Mouse (Mus musculus) midbrain, postnatal 0 days (tissue): ENCODE measurements at regions not wholly inside any gene's neighbourhood (a gene's known extent, or its start where the extent isn't known, plus 50 kb on each side); places are given as distances from the start of the nearest gene placed in this dataset.

Experiments used
- ATAC-seq: fragments of 200-750 bp; cut with Nextera tagmentation; 2 replicates; pipeline ENCODE4 v1.8.0; 2017; ENCODE audit warnings: moderate number of reproducible peaks, mild to moderate bottlenecking, moderate TSS enrichment, moderate library complexity; ENCODE audit not compliant: low FRiP score
- DNase-seq: peaks from one replicate; pipeline ENCODE4 v3.0.0-alpha.2; 2015; ENCODE audit warnings: low spot score
- H3K27ac ChIP-seq: fragments of 300-500 bp; sonication (generic); 2 replicates; pipeline ENCODE4 v1.5.1; 2014; ENCODE audit warnings: low read depth, mild to moderate bottlenecking, low read length, mixed read lengths
- H3K27me3 ChIP-seq: fragments of 300-500 bp; sonication (generic); 2 replicates; pipeline ENCODE4 v1.6.1; 2014; ENCODE audit warnings: low read length, control low read depth, mixed read lengths; ENCODE audit not compliant: insufficient read depth
- H3K36me3 ChIP-seq: fragments of 300-500 bp; sonication (generic); 2 replicates; pipeline ENCODE4 v1.6.1; 2014; ENCODE audit warnings: low read length, control low read depth, mixed read lengths; ENCODE audit not compliant: insufficient read depth
- H3K4me1 ChIP-seq: fragments of 300-500 bp; sonication (generic); 2 replicates; pipeline ENCODE4 v1.6.1; 2014; ENCODE audit warnings: mild to moderate bottlenecking, control low read depth, antibody characterized with exemption, low read length, mixed read lengths; ENCODE audit not compliant: insufficient read depth
- H3K4me2 ChIP-seq: fragments of 300-500 bp; sonication (generic); 2 replicates; pipeline ENCODE4 v1.6.1; 2014; ENCODE audit warnings: low read depth, mild to moderate bottlenecking, low read length, mixed read lengths; ENCODE audit not compliant: poor library complexity, severe bottlenecking
- H3K4me3 ChIP-seq: fragments of 300-500 bp; sonication (generic); 2 replicates; pipeline ENCODE4 v1.5.1; 2014; ENCODE audit warnings: low read depth, mild to moderate bottlenecking, low read length, moderate library complexity
- H3K9ac ChIP-seq: fragments of 300-500 bp; sonication (generic); replicated peaks from 2 replicates; pipeline ENCODE4 v1.6.1; 2014; ENCODE audit warnings: mild to moderate bottlenecking, low read length, moderate library complexity, mixed read lengths; ENCODE audit not compliant: poor library complexity, severe bottlenecking
- H3K9me3 ChIP-seq: fragments of 300-500 bp; sonication (generic); 2 replicates; pipeline ENCODE4 v1.6.1; 2016; ENCODE audit warnings: low read length, control low read depth
- CTCF ChIP-seq: IDR thresholded peaks from 2 replicates; pipeline ENCODE4 v1.5.1; 2016; ENCODE audit warnings: antibody characterized with exemption, mild to moderate bottlenecking
- WGBS: fragments of 180-500 bp; shearing (Covaris S2); extraction: QIAGEN DNeasy Blood & Tissue Kit; methylation state at CpG from one replicate; pipeline ENCODE4 v1.1.7; 2014; 5-methylcytosine and 5-hydroxymethylcytosine counted together

DNA sequence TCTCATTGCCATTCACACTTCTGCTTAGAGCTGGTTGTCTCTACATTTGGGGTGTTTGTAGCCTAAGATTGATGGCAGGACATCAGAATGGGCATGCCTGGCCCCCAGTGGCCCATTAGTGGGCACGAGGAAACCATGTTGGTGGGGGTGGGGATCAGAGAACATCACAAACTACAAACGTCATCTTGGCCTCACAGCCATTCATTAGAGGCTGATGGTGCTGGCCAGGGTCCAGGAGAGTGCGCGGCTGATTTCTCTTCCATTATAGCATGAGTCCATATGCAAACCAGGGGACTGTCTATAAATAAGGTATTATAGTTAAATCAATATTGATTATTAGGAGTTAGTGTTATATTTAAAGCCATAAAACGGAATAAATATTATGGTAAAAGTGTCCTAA is 67.9 kb downstream of the 3100002H09Rik start:
- 60% methylated on average over 5 of the region's 5 CpGs for WGBS
- Histone ChIP-seq H3K27ac (no peak overlapping the region), H3K9ac (no peak overlapping the region), H3K4me3 (no peak overlapping the region), H3K9me3 (no peaks in the 10 kb centered on the region), H3K4me2 (no peak overlapping the region), H3K36me3 (no peaks in the 10 kb centered on the region), H3K27me3 (no peaks in the 10 kb centered on the region), H3K4me1 (no peaks in the 10 kb centered on the region)
- TF ChIP-seq CTCF: no peak
- DNase-seq (no peak), ATAC-seq (no peak)

GRCm38 (mm10) chr4:124538471-124538870 is 72.1 kb downstream of the 3100002H09Rik start:
- DNase-seq: no peak
- no peak overlapping the region for H3K4me3 ChIP-seq
- no peaks in the 10 kb centered on the region for H3K36me3 ChIP-seq
- no peak overlapping the region for H3K27ac ChIP-seq
- no peaks in the 10 kb centered on the region for H3K27me3 ChIP-seq
- no peak overlapping the region for H3K9ac ChIP-seq
- no peaks in the 10 kb centered on the region for H3K4me1 ChIP-seq
- no peak for TF ChIP-seq CTCF
- H3K4me2 ChIP-seq: no peak overlapping the region
- ATAC-seq: no peak
- H3K9me3 ChIP-seq: no peaks in the 10 kb centered on the region
- 84% methylated on average over 5 of the region's 5 CpGs for WGBS

- Histone ChIP-seq H3K4me3 (no peak overlapping the region), H3K36me3 (no peaks in the 10 kb centered on the region), H3K4me2 (no peak overlapping the region), H3K27ac (no peak overlapping the region), H3K4me1 (no peaks in the 10 kb centered on the region), H3K27me3 (no peaks in the 10 kb centered on the region), H3K9me3 (no peaks in the 10 kb centered on the region), H3K9ac (no peak overlapping the region)
- DNase-seq (peak; percentile 39), ATAC-seq (no peak)
- 54% methylated on average over 5 of the region's 5 CpGs for WGBS
- TF ChIP-seq CTCF: no peak
Observed at GRCm38 (mm10) chr4:124537681-124538080, 72.9 kb downstream of the 3100002H09Rik start.

DNA sequence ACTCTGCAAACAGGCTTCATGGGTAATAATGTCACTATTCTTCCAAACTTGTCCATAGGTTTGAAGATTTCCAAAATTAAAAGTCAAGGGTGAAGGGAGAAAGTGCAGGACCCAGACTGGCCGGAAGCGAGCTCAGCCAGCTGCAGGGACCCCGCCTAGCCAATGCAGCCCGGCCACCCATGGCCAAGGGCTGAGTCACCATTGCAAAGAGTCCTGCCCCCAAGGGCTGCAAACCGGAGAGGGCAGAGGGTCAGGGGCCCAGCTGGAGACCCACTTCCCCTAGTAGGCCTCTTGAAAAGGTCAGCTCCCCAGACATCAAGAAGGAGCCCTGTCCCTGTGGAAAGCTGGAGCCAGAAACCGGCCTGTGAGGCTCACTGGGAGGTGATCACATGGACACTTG is 77.0 kb downstream of the 3100002H09Rik start:
- no peak for DNase-seq
- H3K9ac ChIP-seq: no peak overlapping the region
- no peak for TF ChIP-seq CTCF

DNA sequence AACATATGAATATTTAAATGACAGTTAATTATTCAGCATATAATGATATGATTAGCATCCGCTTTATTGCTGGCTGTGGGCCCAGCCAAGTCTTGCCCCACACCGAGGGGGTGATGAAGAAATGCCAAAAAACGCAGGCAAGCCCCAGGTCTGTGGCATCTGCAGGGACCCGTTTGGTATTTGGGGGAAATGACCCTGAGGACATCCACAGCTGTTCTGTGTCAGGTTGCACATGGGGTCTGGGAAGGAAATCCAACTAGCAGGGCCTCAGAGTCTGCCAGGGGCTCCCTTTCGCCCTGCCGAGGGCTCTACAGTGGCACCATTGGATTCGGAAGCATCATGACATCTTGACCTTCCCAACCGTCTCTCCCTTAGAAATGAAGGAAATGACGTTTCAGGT is 80.0 kb downstream of the 3100002H09Rik start:
- TF ChIP-seq CTCF: no peak
- Histone ChIP-seq H3K4me3 (no peak overlapping the region), H3K36me3 (no peaks in the 10 kb centered on the region), H3K4me2 (no peak overlapping the region), H3K27me3 (peaks cover 6% of the 10 kb centered on the region; the same call in 1 of the 2 replicates), H3K9ac (no peak overlapping the region), H3K9me3 (no peaks in the 10 kb centered on the region), H3K27ac (no peak overlapping the region), H3K4me1 (peaks cover 4% of the 10 kb centered on the region; the same call in 1 of the 2 replicates)
- ATAC-seq: no peak
- no peak for DNase-seq
- 80% methylated on average over 9 of the region's 9 CpGs for WGBS

More for the DNA sequence above, 77.0 kb downstream of the 3100002H09Rik start:
- ATAC-seq: no peak
- no peak overlapping the region for H3K4me2 ChIP-seq
- H3K27ac ChIP-seq: no peak overlapping the region
- H3K4me1 ChIP-seq: no peaks in the 10 kb centered on the region
- no peaks in the 10 kb centered on the region for H3K9me3 ChIP-seq
- no peaks in the 10 kb centered on the region for H3K27me3 ChIP-seq
- WGBS: 68% methylated on average over 6 of the region's 6 CpGs
- no peak overlapping the region for H3K4me3 ChIP-seq
- no peaks in the 10 kb centered on the region for H3K36me3 ChIP-seq

- Histone ChIP-seq H3K4me1 (peaks cover 4% of the 10 kb centered on the region; the same call in 1 of the 2 replicates), H3K4me3 (no peak overlapping the region), H3K9me3 (no peaks in the 10 kb centered on the region), H3K9ac (no peak overlapping the region), H3K36me3 (no peaks in the 10 kb centered on the region), H3K4me2 (no peak overlapping the region), H3K27me3 (peaks cover 6% of the 10 kb centered on the region; the same call in 1 of the 2 replicates), H3K27ac (no peak overlapping the region)
- TF ChIP-seq CTCF: no peak
- ATAC-seq (no peak), DNase-seq (no peak)
- 24% methylated on average over 10 of the region's 10 CpGs for WGBS
Observed at GRCm38 (mm10) chr4:124526822-124527221, 83.8 kb downstream of the 3100002H09Rik start.
